Mouse (Mus musculus) limb, embryonic 12.5 days (tissue): ENCODE measurements around the gene Olfr1133. TPM values are rescaled to one million over a fixed set of nuclear protein-coding genes. Genes with fewer than 3 reads are reported as not detected.
"Not testable (repeated sequence)": the region's sequence is repeated elsewhere in the genome, so short reads cannot be mapped to it uniquely, and the experiment has no call there.

Experiments used
- ATAC-seq: fragments of 200-750 bp; cut with Nextera tagmentation; 2 replicates; pipeline ENCODE4 v1.8.0; 2017; ENCODE audit warnings: low read depth, moderate TSS enrichment; ENCODE audit not compliant: insufficient number of reproducible peaks, insufficient read depth, low FRiP score, low TSS enrichment
- H3K27ac ChIP-seq: fragments of 300-500 bp; sonication (generic); 2 replicates; pipeline ENCODE4 v1.5.1; 2016; ENCODE audit warnings: mild to moderate bottlenecking, moderate library complexity
- H3K27me3 ChIP-seq: fragments of 300-500 bp; sonication (generic); 2 replicates; pipeline ENCODE4 v1.6.1; 2016; ENCODE audit warnings: mild to moderate bottlenecking, moderate library complexity
- H3K36me3 ChIP-seq: fragments of 300-500 bp; sonication (generic); 2 replicates; pipeline ENCODE4 v1.6.1; 2016; ENCODE audit warnings: mild to moderate bottlenecking, moderate library complexity
- H3K4me1 ChIP-seq: fragments of 300-500 bp; sonication (generic); replicated peaks from 2 replicates; pipeline ENCODE4 v1.6.1; 2016
- H3K4me2 ChIP-seq: fragments of 300-500 bp; sonication (generic); 2 replicates; pipeline ENCODE4 v1.6.1; 2016; ENCODE audit warnings: mild to moderate bottlenecking, moderate library complexity
- H3K4me3 ChIP-seq: fragments of 300-500 bp; sonication (generic); replicated peaks from 2 replicates; pipeline ENCODE4 v1.5.1; 2016; ENCODE audit warnings: mild to moderate bottlenecking
- H3K9ac ChIP-seq: fragments of 300-500 bp; sonication (generic); replicated peaks from 2 replicates; pipeline ENCODE4 v1.6.1; 2016; ENCODE audit warnings: mild to moderate bottlenecking, moderate library complexity
- H3K9me3 ChIP-seq: fragments of 300-500 bp; sonication (generic); 2 replicates; pipeline ENCODE4 v1.6.1; 2016; ENCODE audit warnings: mild to moderate bottlenecking, moderate library complexity
- WGBS: fragments of 180-500 bp; shearing (Covaris S2); methylation state at CpG from one replicate; pipeline ENCODE4 v1.1.7; 2016; 5-methylcytosine and 5-hydroxymethylcytosine counted together
- polyA plus RNA-seq: library from polyadenylated mRNA; unstranded; fragments of >200 nt; fragmentation: Nextera tagmentation; extraction: Ambion mirVana; gene quantifications from 2 replicates; pipeline ENCODE4 v1.2.1, GENCODE M21; 2016

Olfr1133 gene
- polyA plus RNA-seq = not detected in 2 replicates

GRCm38 (mm10) chr2:87647274-87647673, at the start of gene Olfr1133:
Gene Olfr1133 (minus strand): TSS chr2:87647374.
- H3K9ac ChIP-seq = no peak within 1 kb of the TSS
- no peaks in the 10 kb centered on the region for H3K27me3 ChIP-seq
- H3K4me1 ChIP-seq = no peaks in the 10 kb centered on the region
- H3K9me3 ChIP-seq = no peaks in the 10 kb centered on the region
- H3K4me2 ChIP-seq = no peak within 1 kb of the TSS
- ATAC-seq = no peak
- H3K4me3 ChIP-seq = no peak within 1 kb of the TSS
- H3K36me3 ChIP-seq = no peaks in the 10 kb centered on the region
- no peak within 1 kb of the TSS for H3K27ac ChIP-seq

- Histone ChIP-seq H3K4me2 (no peak within 1 kb of the TSS), H3K4me1 (no peaks in the 10 kb centered on the region), H3K27ac (no peak within 1 kb of the TSS), H3K9me3 (no peaks in the 10 kb centered on the region), H3K9ac (no peak within 1 kb of the TSS), H3K36me3 (no peaks in the 10 kb centered on the region), H3K27me3 (no peaks in the 10 kb centered on the region), H3K4me3 (no peak within 1 kb of the TSS)
- no peak for ATAC-seq
Measured at GRCm38 (mm10) chr2:87693847-87694246, 46.7 kb upstream of the Olfr1133 start, which contains the start of gene Olfr1136. Gene Olfr1136 (minus strand): TSS chr2:87693947.

- Histone ChIP-seq H3K4me1 (no peaks in the 10 kb centered on the region), H3K36me3 (no peaks in the 10 kb centered on the region), H3K27me3 (no peaks in the 10 kb centered on the region), H3K4me2 (no peak within 1 kb of the TSS), H3K4me3 (no peak within 1 kb of the TSS), H3K27ac (no peak within 1 kb of the TSS), H3K9me3 (no peaks in the 10 kb centered on the region), H3K9ac (no peak within 1 kb of the TSS)
- ATAC-seq = no peak
- 29% methylated on average over 1 of the region's 1 CpGs for WGBS
Measured at GRCm38 (mm10) chr2:87673564-87673963, 26.4 kb upstream of the Olfr1133 start, which contains the start of gene Olfr1135. Gene Olfr1135 (minus strand): TSS chr2:87673664.

- no peak within 1 kb of the TSS for H3K9ac ChIP-seq
- ATAC-seq = no peak
- H3K4me2 ChIP-seq = no peak within 1 kb of the TSS
- no peaks in the 10 kb centered on the region for H3K4me1 ChIP-seq
- H3K36me3 ChIP-seq = no peaks in the 10 kb centered on the region
- H3K27ac ChIP-seq = no peak within 1 kb of the TSS
- H3K9me3 ChIP-seq = no peaks in the 10 kb centered on the region
- H3K27me3 ChIP-seq = no peaks in the 10 kb centered on the region
- WGBS = 83% methylated on average over 2 of the region's 2 CpGs
- no peak within 1 kb of the TSS for H3K4me3 ChIP-seq
Measured at GRCm38 (mm10) chr2:87658360-87658759, 11.2 kb upstream of the Olfr1133 start, which contains the start of gene Olfr1134. Gene Olfr1134 (minus strand): TSS chr2:87658460.

- no peak for ATAC-seq
- Histone ChIP-seq H3K36me3 (no peaks in the 10 kb centered on the region), H3K4me2 (no peak overlapping the region), H3K4me1 (no peaks in the 10 kb centered on the region), H3K9ac (no peak overlapping the region), H3K9me3 (no peaks in the 10 kb centered on the region), H3K4me3 (no peak overlapping the region), H3K27me3 (no peaks in the 10 kb centered on the region), H3K27ac (no peak overlapping the region)
Measured at GRCm38 (mm10) chr2:87642441-87642840, 4.7 kb downstream of the Olfr1133 start.

DNA sequence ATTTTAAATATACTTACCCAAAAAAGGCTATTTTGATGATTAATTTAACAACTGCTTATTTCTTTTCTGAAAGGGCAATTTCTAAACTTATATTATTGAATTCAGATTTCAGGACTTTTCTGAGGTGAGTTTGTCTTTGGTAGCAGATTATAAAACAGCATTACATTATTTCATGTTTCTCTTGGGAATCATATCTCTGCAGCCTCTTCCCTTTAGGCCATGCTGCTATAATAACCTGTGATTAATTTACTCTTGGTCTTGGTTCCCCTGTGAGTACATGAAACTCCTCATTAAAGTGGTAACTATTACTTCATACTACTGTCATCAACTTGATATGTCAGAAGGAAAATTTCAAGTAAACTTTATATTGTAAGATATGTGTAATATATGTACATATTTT, 9.7 kb downstream of the Olfr1133 start, which contains the start of gene Olfr1132:
Olfr1132 (minus strand) TSS at position 101 of the 400 bp plus-strand sequence.
- Histone ChIP-seq H3K36me3 (no peaks in the 10 kb centered on the region), H3K9me3 (no peaks in the 10 kb centered on the region), H3K27me3 (no peaks in the 10 kb centered on the region), H3K4me1 (no peaks in the 10 kb centered on the region), H3K9ac (no peak within 1 kb of the TSS), H3K4me3 (no peak within 1 kb of the TSS), H3K4me2 (no peak within 1 kb of the TSS), H3K27ac (no peak within 1 kb of the TSS)
- no peak for ATAC-seq

GRCm38 (mm10) chr2:87626804-87627203, 20.4 kb downstream of the Olfr1133 start, which contains the start of gene Olfr1131:
Gene Olfr1131 (plus strand): TSS chr2:87627104.
- Histone ChIP-seq H3K27ac (no peak within 1 kb of the TSS), H3K36me3 (no peaks in the 10 kb centered on the region), H3K9me3 (no peaks in the 10 kb centered on the region), H3K4me2 (no peak within 1 kb of the TSS), H3K4me3 (no peak within 1 kb of the TSS), H3K4me1 (no peaks in the 10 kb centered on the region), H3K27me3 (no peaks in the 10 kb centered on the region), H3K9ac (no peak within 1 kb of the TSS)
- WGBS = 68% methylated on average over 3 of the region's 3 CpGs
- ATAC-seq = no peak

DNA sequence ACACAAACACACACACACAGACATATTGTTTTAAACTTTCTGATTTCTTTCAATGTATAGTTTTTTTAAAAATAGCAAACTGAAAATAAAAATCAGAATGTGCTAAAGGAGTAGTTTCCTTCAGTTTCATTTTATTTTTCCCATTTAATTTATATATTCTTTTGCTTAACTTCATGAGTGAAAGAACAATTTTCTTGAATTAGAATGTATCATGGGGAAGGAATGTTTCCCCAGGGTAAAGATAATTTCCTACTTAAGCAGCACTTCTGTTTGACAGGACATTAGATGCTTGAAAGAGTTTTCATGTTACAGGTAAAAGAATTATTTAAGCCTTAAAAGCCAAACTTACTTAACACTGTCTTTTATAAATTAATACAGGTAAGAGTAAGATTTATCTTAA, 41.3 kb downstream of the Olfr1133 start, which contains the start of gene Olfr1130:
Olfr1130 (plus strand) TSS at position 301 of the 400 bp plus-strand sequence.
- not testable (repeated sequence) for ATAC-seq

More for the DNA sequence above, 41.3 kb downstream of the Olfr1133 start, which contains the start of gene Olfr1130:
- not testable (repeated sequence) for H3K27me3 ChIP-seq, H3K4me3 ChIP-seq, H3K9ac ChIP-seq, H3K36me3 ChIP-seq, H3K4me2 ChIP-seq, H3K27ac ChIP-seq, H3K4me1 ChIP-seq, H3K9me3 ChIP-seq

Other genes with a start within 250 kb of the Olfr1133 start
- gene Olfr1123, start 230.7 kb downstream of the Olfr1133 start, polyA plus RNA-seq = not detected in 2 replicates
- gene Olfr1124, start 217.1 kb downstream of the Olfr1133 start, polyA plus RNA-seq = 0.08 and 0.09 TPM in 2 replicates
- gene Olfr1126, start 193.4 kb downstream of the Olfr1133 start, polyA plus RNA-seq = not detected in 2 replicates
- not detected in 2 replicates for gene Pramel7, start 150.3 kb downstream of the Olfr1133 start, polyA plus RNA-seq
- gene Pramel6, start 140.8 kb downstream of the Olfr1133 start, polyA plus RNA-seq = not detected in 2 replicates
- not detected in 2 replicates for gene Olfr153, start 115.6 kb downstream of the Olfr1133 start, polyA plus RNA-seq
- not detected in 2 replicates for gene Olfr1128, start 101.8 kb downstream of the Olfr1133 start, polyA plus RNA-seq
- not detected in 2 replicates for gene Olfr1129, start 73.5 kb downstream of the Olfr1133 start, polyA plus RNA-seq
- not detected in 2 replicates for gene Olfr1130, start 41.2 kb downstream of the Olfr1133 start, polyA plus RNA-seq
- gene Olfr1131, start 20.3 kb downstream of the Olfr1133 start, polyA plus RNA-seq = not detected in 2 replicates
- not detected in 2 replicates for gene Olfr1132, start 9.8 kb downstream of the Olfr1133 start, polyA plus RNA-seq
- gene Olfr1134, start 11.1 kb upstream of the Olfr1133 start, polyA plus RNA-seq = not detected in 2 replicates
- gene Olfr1135, start 26.3 kb upstream of the Olfr1133 start, polyA plus RNA-seq = not detected in 2 replicates
- gene Olfr1136, start 46.6 kb upstream of the Olfr1133 start, polyA plus RNA-seq = not detected in 2 replicates
- not detected in 2 replicates for gene Olfr1137, start 65.8 kb upstream of the Olfr1133 start, polyA plus RNA-seq
- not detected in 2 replicates for gene Olfr1138, start 92.6 kb upstream of the Olfr1133 start, polyA plus RNA-seq
- gene Olfr1140, start 96.4 kb upstream of the Olfr1133 start, polyA plus RNA-seq = not detected in 2 replicates
- not detected in 2 replicates for gene Olfr1141, start 106.6 kb upstream of the Olfr1133 start, polyA plus RNA-seq
- gene Olfr152, start 132.1 kb upstream of the Olfr1133 start, polyA plus RNA-seq = not detected in 2 replicates
- not detected in 2 replicates for gene Olfr1143, start 153.2 kb upstream of the Olfr1133 start, polyA plus RNA-seq
- not detected in 2 replicates for gene Olfr1145, start 162.4 kb upstream of the Olfr1133 start, polyA plus RNA-seq
- not detected in 2 replicates for gene Olfr1148, start 183.2 kb upstream of the Olfr1133 start, polyA plus RNA-seq
- gene Olfr1150-ps1, start 196.6 kb upstream of the Olfr1133 start, polyA plus RNA-seq = not detected in 2 replicates
- gene Olfr1151, start 208.5 kb upstream of the Olfr1133 start, polyA plus RNA-seq = not detected in 2 replicates
- gene Olfr1152, start 219.1 kb upstream of the Olfr1133 start, polyA plus RNA-seq = not detected in 2 replicates
- gene Olfr1153, start 247.6 kb upstream of the Olfr1133 start, polyA plus RNA-seq = not detected in 2 replicates